Mouse (Mus musculus): ENCODE measurements around the gene Gm20388.
A peak's percentile ranks its signal among the peaks of the same experiment; 100 is the strongest.

GRCm38 (mm10) chr8:121874031-121874430 lies 1963.4 kb downstream of the Gm20388 start:
- peak; percentile 91 for TF ChIP-seq CTCF (IDR thresholded peaks at IDR 0.05; ENCODE audit: low read depth)
- no peak for TF ChIP-seq EP300 (IDR thresholded peaks at IDR 0.05; ENCODE audit: low read depth)
